Mouse (Mus musculus): Measurements from ENCODE around the gene Nrxn1.

Nrxn1 gene

GRCm38 (mm10) chr17:90809197-90810163 lies 283.4 kb downstream of the Nrxn1 start:
- DNase-seq (ENCODE audit: low spot score in 2 of 2) = peak; percentile 41 to 55

- no peak for DNase-seq (ENCODE audit: low spot score in 2 of 2)
These were observed 284.6 kb downstream of the Nrxn1 start for GRCm38 (mm10) chr17:90808256-90808655.

GRCm38 (mm10) chr17:90807199-90807598 lies 285.7 kb downstream of the Nrxn1 start:
- no peak for DNase-seq (ENCODE audit: low spot score in 2 of 2)

- DNase-seq (ENCODE audit: low spot score in 2 of 2) = no peak
These were observed 294.2 kb downstream of the Nrxn1 start for GRCm38 (mm10) chr17:90798689-90799088.

- DNase-seq (ENCODE audit: low spot score in 2 of 2) = no peak
These were observed 295.1 kb downstream of the Nrxn1 start for GRCm38 (mm10) chr17:90797659-90798288.

- DNase-seq (ENCODE audit: low spot score in 2 of 2) = no peak
These were observed 295.9 kb downstream of the Nrxn1 start for GRCm38 (mm10) chr17:90796974-90797373.

GRCm38 (mm10) chr17:90788491-90789127 lies 304.3 kb downstream of the Nrxn1 start:
- DNase-seq (ENCODE audit: low spot score in 2 of 2) = no peak

- DNase-seq (ENCODE audit: low spot score in 2 of 2) = no peak
These were observed 304.8 kb downstream of the Nrxn1 start for GRCm38 (mm10) chr17:90788040-90788439.

- no peak for DNase-seq (ENCODE audit: low spot score in 2 of 2)
These were observed 305.6 kb downstream of the Nrxn1 start for GRCm38 (mm10) chr17:90787121-90787788.

- no peak for DNase-seq (ENCODE audit: low spot score in 2 of 2)
These were observed 312.4 kb downstream of the Nrxn1 start for GRCm38 (mm10) chr17:90780481-90780880.

- no peak for DNase-seq (ENCODE audit: low spot score in 2 of 2)
These were observed 317.5 kb downstream of the Nrxn1 start for GRCm38 (mm10) chr17:90775397-90775796.

GRCm38 (mm10) chr17:90773233-90773632 lies 319.6 kb downstream of the Nrxn1 start:
- DNase-seq (ENCODE audit: low spot score in 2 of 2) = no peak

- DNase-seq (ENCODE audit: low spot score in 2 of 2) = no peak
These were observed 324.7 kb downstream of the Nrxn1 start for GRCm38 (mm10) chr17:90768216-90768615.

GRCm38 (mm10) chr17:90727124-90727523 lies 365.7 kb downstream of the Nrxn1 start:
- DNase-seq (ENCODE audit: low spot score in 2 of 2) = no peak

GRCm38 (mm10) chr17:90704773-90705172 lies 388.1 kb downstream of the Nrxn1 start:
- DNase-seq (ENCODE audit: low spot score in 2 of 2) = peak; percentile 41 to 59

GRCm38 (mm10) chr17:90702626-90703025 lies 390.2 kb downstream of the Nrxn1 start:
- DNase-seq (ENCODE audit: low spot score in 2 of 2) = no peak

- DNase-seq (ENCODE audit: low spot score in 2 of 2) = peak in 1 of 2 experiments; percentile 26
These were observed 396.6 kb downstream of the Nrxn1 start for GRCm38 (mm10) chr17:90696071-90696800.

GRCm38 (mm10) chr17:90695086-90695584 lies 397.7 kb downstream of the Nrxn1 start:
- no peak for DNase-seq (ENCODE audit: low spot score in 2 of 2)

- no peak for DNase-seq (ENCODE audit: low spot score in 2 of 2)
These were observed 408.7 kb downstream of the Nrxn1 start for GRCm38 (mm10) chr17:90684172-90684571.

GRCm38 (mm10) chr17:90681019-90681418 lies 411.9 kb downstream of the Nrxn1 start:
- DNase-seq (ENCODE audit: low spot score in 2 of 2) = no peak

- no peak for DNase-seq (ENCODE audit: low spot score in 2 of 2)
These were observed 416.2 kb downstream of the Nrxn1 start for GRCm38 (mm10) chr17:90676676-90677075.
